Mouse (Mus musculus): ENCODE results near the gene Eif3k. TPM values are rescaled to one million over a fixed set of nuclear protein-coding genes. Genes with fewer than 3 reads are reported as not detected.

The Eif3k gene
- polyA plus RNA-seq, 1 experiment from 2014 or later: 401 TPM

DNA sequence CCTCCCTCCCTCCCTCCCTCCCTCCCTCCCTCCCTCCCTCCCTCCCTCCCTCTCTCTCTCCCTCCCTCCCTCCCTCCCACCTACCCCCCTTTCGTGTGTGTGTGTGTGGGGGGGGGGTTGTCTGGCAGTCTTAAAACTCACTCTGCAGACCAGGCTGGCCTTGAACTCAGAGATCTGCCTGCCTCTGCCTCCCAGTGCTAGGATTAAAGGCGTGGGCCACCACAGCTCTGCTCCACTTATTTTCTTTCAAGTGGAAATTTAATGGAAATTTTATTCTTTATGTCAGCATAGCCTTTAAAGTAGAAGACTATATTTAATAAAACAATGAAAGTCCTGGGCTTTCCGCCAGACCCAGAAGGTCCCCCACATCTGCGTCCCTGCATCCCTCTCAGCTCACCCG, 15.5 kb downstream of the Eif3k start:
- 78% methylated on average over 4 of the region's 5 CpGs for WGBS
- no peak overlapping the region for H3K4me2 ChIP-seq
- peaks cover 10% of the 10 kb centered on the region for H3K36me3 ChIP-seq
- no peak overlapping the region for H3K9ac ChIP-seq
- H3K4me1 ChIP-seq: peaks cover 45% of the 10 kb centered on the region
- ATAC-seq (replicated peaks; ENCODE audit: low FRiP score): no peak
- no peaks in the 10 kb centered on the region for H3K9me3 ChIP-seq (replicated peaks)
- H3K4me3 ChIP-seq (replicated peaks): no peak overlapping the region
- H3K27ac ChIP-seq: no peak overlapping the region
- no peaks in the 10 kb centered on the region for H3K27me3 ChIP-seq

DNA sequence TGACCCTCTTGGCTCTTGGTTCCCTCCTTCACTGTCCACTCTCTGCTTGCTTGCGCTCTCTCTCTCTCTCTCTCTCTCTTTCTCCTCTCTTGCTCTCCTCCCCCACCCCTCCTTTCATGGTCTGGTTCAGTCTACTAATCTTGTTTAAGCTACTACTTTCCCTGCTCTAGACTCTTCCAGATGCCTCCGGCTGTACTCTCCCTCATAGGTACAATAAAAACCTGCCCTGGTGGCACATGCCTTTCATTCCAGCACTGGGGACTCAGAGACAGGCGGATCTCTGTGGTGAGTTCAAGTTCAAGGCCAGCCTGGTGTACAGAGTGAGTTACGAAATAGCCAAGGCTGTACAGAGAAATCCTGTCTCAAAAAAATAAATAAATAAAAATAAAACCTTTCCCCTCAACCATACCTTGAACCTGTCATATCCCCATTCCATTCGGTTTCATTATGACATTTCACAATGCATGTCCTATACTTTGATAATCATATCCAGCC, 16.3 kb downstream of the Eif3k start:
- Histone ChIP-seq H3K4me1 (peaks cover 48% of the 10 kb centered on the region), H3K9ac (no peak overlapping the region), H3K9me3 (replicated peaks) (no peaks in the 10 kb centered on the region), H3K27me3 (no peaks in the 10 kb centered on the region), H3K36me3 (peaks cover 4% of the 10 kb centered on the region; the same call in 1 of the 2 replicates), H3K4me2 (no peak overlapping the region), H3K27ac (no peak overlapping the region), H3K4me3 (replicated peaks) (no peak overlapping the region)
- ATAC-seq (replicated peaks; ENCODE audit: low FRiP score): no peak
- 70% methylated on average over 5 of the region's 5 CpGs for WGBS

DNA sequence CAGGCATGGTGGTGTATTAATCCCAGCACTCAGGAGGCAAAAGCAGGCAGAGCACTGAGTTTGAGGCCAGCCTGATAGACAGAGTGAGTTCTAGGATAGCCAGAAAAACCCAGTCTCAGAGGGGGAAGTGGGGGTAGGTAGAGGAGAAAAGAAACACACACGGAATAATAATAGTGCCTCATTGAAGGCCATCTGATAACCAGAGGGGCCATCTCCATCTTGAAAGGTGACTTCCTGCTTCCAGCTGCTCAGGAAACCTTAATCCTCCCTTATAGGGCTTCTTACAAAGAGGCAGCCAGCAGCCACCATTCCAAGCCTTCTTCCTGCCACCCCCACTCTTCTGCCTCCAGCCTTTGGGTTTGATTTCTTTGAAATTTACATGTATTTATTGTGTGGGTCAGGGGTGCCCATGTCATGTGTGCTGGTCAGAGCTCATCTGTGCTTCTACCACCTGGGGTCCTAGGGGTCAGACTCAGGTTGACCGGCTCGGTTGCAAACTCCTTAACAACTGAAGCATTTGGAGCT, 18.2 kb downstream of the Eif3k start:
- H3K27me3 ChIP-seq: no peaks in the 10 kb centered on the region
- H3K9me3 ChIP-seq (replicated peaks): no peaks in the 10 kb centered on the region
- H3K4me1 ChIP-seq: peaks cover 53% of the 10 kb centered on the region
- H3K9ac ChIP-seq: no peak overlapping the region
- no peaks in the 10 kb centered on the region for H3K36me3 ChIP-seq
- no peak for ATAC-seq (replicated peaks; ENCODE audit: low FRiP score)
- 54% methylated on average over 3 of the region's 3 CpGs for WGBS
- peak overlapping the region; percentile 93 for H3K27ac ChIP-seq
- no peak overlapping the region for H3K4me3 ChIP-seq (replicated peaks)
- no peak overlapping the region for H3K4me2 ChIP-seq

DNA sequence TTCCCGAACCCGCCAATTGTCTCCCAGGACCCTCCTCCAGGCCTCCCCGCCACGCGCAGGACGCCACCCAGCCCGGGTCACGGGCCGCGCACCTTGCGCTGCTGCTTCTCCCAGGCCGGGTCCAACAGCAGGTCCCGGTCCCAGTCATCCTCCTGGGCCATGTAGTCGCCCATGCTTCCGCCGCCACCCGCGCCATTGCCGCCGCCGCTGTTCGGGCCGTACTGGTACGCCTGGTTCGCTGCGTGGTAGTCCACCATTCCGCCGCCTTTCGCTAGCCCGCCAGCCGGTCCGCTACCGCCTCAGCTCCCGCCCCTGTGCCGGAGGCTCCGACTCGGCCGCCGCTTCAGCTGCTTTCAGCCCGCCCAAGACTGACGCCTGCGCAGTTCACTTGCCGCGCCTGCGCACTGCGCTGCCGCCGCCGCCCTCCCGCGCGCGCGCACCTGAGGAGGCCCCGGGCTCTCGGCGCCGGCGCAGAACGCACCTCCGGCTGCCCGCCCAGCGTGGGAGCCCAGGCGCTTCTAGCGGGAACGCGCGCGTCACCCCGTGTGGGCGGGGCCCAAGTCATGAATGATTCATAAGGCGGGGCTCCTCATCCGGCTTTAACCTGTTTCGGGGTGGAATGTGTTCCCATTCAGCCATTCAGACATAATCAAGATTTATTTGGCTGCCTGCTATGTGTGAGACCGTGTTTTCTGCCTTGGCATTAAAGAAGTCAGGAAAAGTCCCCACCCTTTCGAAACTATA, 19.6 kb downstream of the Eif3k start, which contains the start of gene Actn4:
Actn4 (minus strand) TSS at position 414 of the 744 bp plus-strand sequence.
- Histone ChIP-seq H3K4me2 (peak within 1 kb of the TSS; percentile 87), H3K27me3 (no peaks in the 10 kb centered on the region), H3K9ac (peak within 1 kb of the TSS; percentile 92), H3K4me1 (peaks cover 66% of the 10 kb centered on the region), H3K4me3 (replicated peaks) (peak within 1 kb of the TSS; percentile 72), H3K9me3 (replicated peaks) (no peaks in the 10 kb centered on the region), H3K36me3 (no peaks in the 10 kb centered on the region), H3K27ac (peak within 1 kb of the TSS; percentile 93)
- peak; percentile 92 for ATAC-seq (replicated peaks; ENCODE audit: low FRiP score)
- WGBS: under 1% methylated on average over 76 of the region's 76 CpGs

DNA sequence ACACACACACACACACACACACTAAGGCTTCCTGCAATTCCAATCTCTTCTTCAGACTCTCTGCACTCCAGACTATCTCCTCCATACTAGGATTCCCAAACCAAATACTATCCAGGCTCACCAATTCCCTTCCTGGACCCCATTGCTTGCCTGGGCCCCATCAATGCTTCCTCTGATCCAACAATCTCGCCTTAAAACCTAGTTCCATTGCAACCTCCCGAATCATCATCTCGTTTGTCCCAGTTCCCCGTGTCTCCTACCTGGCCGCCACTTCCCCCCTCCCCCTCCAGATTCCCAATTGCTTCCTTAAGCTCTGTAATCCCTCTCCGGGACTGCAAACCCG, 20.1 kb downstream of the Eif3k start:
- Histone ChIP-seq H3K27me3 (no peaks in the 10 kb centered on the region), H3K4me3 (replicated peaks) (peak overlapping the region; percentile 72), H3K9ac (peak overlapping the region; percentile 92), H3K4me1 (peaks cover 67% of the 10 kb centered on the region), H3K9me3 (replicated peaks) (no peaks in the 10 kb centered on the region), H3K36me3 (no peaks in the 10 kb centered on the region), H3K4me2 (peak overlapping the region; percentile 87), H3K27ac (peak overlapping the region; percentile 86)
- no peak for ATAC-seq (replicated peaks; ENCODE audit: low FRiP score)
- WGBS: 2% methylated on average over 7 of the region's 7 CpGs

DNA sequence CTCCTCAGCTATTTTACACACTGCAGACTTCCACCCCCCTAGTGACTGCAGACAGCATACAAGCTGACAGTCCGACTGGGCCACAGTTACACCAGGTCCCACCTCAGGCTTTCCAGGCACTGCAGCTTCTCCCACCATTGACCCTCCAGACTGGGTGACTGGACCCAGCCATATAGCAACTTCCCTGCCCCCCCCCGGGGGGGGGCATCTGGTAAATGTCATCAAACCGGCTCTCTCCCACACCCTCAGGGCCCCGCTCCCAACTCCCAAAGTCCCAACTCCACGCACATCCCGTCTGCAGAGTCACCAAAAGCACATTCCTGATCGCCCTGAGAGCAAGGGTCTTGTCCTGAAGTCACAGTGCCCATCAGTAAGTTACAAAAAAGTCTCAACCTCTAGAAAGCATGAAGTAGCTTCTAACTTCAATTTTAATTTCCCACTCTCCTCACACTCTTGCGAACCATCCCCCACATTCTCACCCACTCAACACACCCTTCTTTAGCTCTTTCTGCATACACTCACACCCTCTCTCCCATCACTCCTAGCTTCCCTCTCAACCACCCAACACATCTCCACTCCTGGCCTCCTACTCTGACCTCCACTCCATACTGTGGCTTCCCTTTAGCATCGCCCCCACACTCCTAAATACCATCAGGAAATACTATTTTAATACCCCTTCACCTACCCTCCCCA, 21.2 kb downstream of the Eif3k start:
- peak overlapping the region; percentile 86 for H3K27ac ChIP-seq
- H3K9ac ChIP-seq: peak overlapping the region; percentile 92
- no peaks in the 10 kb centered on the region for H3K9me3 ChIP-seq (replicated peaks)
- peak overlapping the region; percentile 87 for H3K4me2 ChIP-seq
- H3K36me3 ChIP-seq: no peaks in the 10 kb centered on the region
- 14% methylated on average over 9 of the region's 9 CpGs for WGBS
- no peak for ATAC-seq (replicated peaks; ENCODE audit: low FRiP score)
- peaks cover 75% of the 10 kb centered on the region for H3K4me1 ChIP-seq
- H3K4me3 ChIP-seq (replicated peaks): peak overlapping the region; percentile 72
- H3K27me3 ChIP-seq: no peaks in the 10 kb centered on the region

DNA sequence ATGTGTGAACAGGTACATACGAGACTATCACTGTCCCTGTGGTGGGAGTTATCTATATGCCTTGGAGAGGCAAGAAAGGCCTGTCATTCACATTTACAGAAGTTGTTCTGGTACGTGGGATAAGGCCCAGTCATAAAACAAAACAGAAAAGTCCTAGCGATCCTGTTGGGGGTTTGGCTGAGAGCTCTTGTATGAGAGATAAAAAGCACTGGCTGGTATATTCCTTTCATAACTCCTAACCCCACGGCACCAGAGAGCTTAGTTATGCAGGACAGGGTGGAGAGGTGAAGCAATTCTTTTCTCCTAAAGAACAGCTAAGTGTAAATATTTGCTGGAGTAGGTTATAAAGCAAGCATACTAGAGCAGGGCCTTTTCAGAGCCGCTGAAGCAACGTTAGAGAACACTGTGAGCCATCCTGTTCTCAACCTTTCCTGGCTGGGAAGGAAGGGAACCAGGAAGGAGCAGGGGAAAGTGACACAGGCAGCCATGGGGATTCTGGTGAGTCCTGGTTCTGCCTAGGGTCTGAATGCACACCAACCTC, 22.1 kb downstream of the Eif3k start:
- H3K4me1 ChIP-seq: peaks cover 82% of the 10 kb centered on the region
- peak overlapping the region; percentile 72 for H3K4me3 ChIP-seq (replicated peaks)
- no peaks in the 10 kb centered on the region for H3K27me3 ChIP-seq
- peak overlapping the region; percentile 92 for H3K9ac ChIP-seq
- no peak for ATAC-seq (replicated peaks; ENCODE audit: low FRiP score)
- peaks cover 3% of the 10 kb centered on the region; the same call in 1 of the 2 replicates for H3K36me3 ChIP-seq
- no peaks in the 10 kb centered on the region for H3K9me3 ChIP-seq (replicated peaks)
- 28% methylated on average over 6 of the region's 6 CpGs for WGBS
- H3K27ac ChIP-seq: peak overlapping the region; percentile 86
- H3K4me2 ChIP-seq: peak overlapping the region; percentile 87

DNA sequence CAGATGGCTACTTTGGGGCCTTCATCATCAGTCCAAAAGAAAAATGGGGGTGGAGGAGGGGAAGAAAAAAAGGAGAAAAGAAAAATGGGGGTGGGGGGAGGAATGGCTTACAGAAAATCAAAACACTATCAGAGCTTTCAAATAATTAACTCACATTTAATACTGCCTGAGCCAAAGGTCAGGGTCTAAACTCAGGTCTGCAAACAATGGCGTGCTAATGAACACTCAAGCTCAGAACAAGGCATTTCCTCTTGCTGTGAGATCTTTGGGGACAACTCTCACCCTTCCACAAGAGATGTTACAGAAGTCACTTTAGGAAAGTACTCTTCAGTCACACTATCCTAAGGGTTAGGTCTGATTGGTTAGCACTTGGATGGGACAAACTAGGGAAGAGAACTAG, 22.9 kb downstream of the Eif3k start:
- H3K9me3 ChIP-seq (replicated peaks): no peaks in the 10 kb centered on the region
- no peak overlapping the region for H3K9ac ChIP-seq
- peak overlapping the region; percentile 87 for H3K4me2 ChIP-seq
- no peak for ATAC-seq (replicated peaks; ENCODE audit: low FRiP score)
- peaks cover 8% of the 10 kb centered on the region; the same call in 1 of the 2 replicates for H3K36me3 ChIP-seq
- peak overlapping the region; percentile 86 for H3K27ac ChIP-seq
- H3K4me3 ChIP-seq (replicated peaks): no peak overlapping the region
- 26% methylated on average over 1 of the region's 1 CpGs for WGBS
- peaks cover 86% of the 10 kb centered on the region for H3K4me1 ChIP-seq
- no peaks in the 10 kb centered on the region for H3K27me3 ChIP-seq

DNA sequence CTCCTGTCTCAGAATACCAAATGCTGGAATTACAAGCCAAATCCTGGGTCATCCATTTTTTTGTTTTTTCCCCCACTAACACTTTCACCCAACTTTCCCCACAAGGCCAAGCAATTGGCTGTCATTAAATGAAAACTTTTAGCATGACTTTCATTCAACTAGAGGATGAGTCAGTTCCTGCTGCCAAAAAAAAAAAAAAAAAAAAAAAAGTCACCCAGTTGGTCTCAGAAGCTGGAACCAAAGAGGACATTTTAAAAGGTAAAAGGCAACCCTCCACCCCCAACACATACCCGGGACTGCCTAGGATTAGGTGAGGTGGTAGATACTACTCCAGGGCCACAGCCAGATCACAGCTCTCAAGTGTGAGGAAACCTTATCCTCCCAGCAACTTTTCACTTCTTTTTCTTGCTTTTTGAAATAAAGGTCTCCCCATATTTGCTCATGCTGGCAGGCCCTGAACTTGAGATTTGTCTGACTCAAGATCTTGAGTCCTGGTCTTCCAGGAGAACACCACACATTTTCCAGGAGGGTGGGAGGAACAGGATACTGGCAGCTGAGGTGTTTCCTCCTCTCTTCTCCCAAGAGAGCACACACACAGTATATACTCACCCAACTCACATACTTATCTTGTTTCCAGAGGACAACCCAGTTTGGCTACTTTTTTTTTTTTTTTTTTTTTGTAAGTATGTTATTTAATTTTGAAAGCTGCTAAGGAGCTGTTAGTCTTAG, 23.5 kb downstream of the Eif3k start:
- Histone ChIP-seq H3K9me3 (replicated peaks) (no peaks in the 10 kb centered on the region), H3K9ac (no peak overlapping the region), H3K4me3 (replicated peaks) (no peak overlapping the region), H3K4me2 (peak overlapping the region; percentile 87), H3K27ac (peak overlapping the region; percentile 86; the same call in 1 of the 2 replicates), H3K27me3 (no peaks in the 10 kb centered on the region), H3K36me3 (peaks cover 8% of the 10 kb centered on the region; the same call in 1 of the 2 replicates), H3K4me1 (peaks cover 86% of the 10 kb centered on the region)
- ATAC-seq (replicated peaks; ENCODE audit: low FRiP score): no peak
- WGBS: 61% methylated on average over 1 of the region's 1 CpGs

DNA sequence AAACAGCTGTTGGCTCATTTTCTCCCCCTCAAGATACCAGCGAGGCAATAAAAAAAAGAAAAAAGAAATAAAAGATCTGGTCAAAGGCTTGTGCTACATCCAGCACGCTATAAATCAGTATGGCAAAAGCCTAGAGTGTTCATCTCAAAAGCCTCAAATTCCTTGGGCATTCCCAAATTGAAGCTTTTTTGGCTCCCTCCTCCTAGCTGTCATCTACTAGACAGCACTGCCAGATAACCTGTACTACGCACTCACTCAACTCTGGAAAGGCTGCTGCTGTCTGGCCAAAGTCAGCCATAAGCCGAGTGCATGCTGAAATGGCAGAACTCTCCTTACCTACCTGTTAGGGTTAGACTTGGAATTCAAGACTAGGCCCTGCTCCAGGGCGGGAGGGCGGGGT, 24.4 kb downstream of the Eif3k start:
- WGBS: 57% methylated on average over 6 of the region's 6 CpGs
- H3K9ac ChIP-seq: no peak overlapping the region
- H3K27me3 ChIP-seq: no peaks in the 10 kb centered on the region
- H3K9me3 ChIP-seq (replicated peaks): no peaks in the 10 kb centered on the region
- no peak overlapping the region for H3K4me3 ChIP-seq (replicated peaks)
- no peak for ATAC-seq (replicated peaks; ENCODE audit: low FRiP score)
- H3K4me1 ChIP-seq: peaks cover 88% of the 10 kb centered on the region
- H3K27ac ChIP-seq: no peak overlapping the region
- H3K36me3 ChIP-seq: peaks cover 8% of the 10 kb centered on the region; the same call in 1 of the 2 replicates
- H3K4me2 ChIP-seq: no peak overlapping the region

DNA sequence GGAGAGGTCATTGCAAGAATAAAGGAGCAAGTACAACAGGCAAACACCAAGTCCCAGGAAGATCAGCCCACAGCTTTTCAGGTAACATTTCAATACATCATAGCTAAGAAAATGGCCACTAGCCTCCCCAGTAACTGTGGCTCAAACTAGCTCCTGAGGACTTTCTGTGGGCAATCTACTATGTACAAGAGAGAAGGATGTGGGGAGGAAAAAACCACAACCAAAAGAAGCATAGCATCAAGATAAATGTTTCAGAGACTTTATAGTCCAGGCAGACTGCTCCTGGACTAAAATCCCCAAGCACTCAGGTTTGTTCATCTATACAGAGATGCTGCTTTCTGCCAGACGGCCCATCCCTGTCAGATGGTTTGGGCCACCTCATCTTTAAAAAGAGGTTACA, 25.4 kb downstream of the Eif3k start:
- Histone ChIP-seq H3K4me3 (replicated peaks) (no peak overlapping the region), H3K4me2 (no peak overlapping the region), H3K9me3 (replicated peaks) (no peaks in the 10 kb centered on the region), H3K27ac (peak overlapping the region; percentile 42; the same call in 1 of the 2 replicates), H3K9ac (no peak overlapping the region), H3K27me3 (no peaks in the 10 kb centered on the region), H3K36me3 (peaks cover 10% of the 10 kb centered on the region; the same call in 1 of the 2 replicates), H3K4me1 (peaks cover 98% of the 10 kb centered on the region)
- no peak for ATAC-seq (replicated peaks; ENCODE audit: low FRiP score)
- WGBS: 81% methylated on average over 1 of the region's 1 CpGs

Data from kidney, embryonic 15.5 days (tissue).